Mouse (Mus musculus) spleen, postnatal 4 days (tissue): ENCODE data around the gene Mmp11.
"Not testable (repeated sequence)": the region's sequence is repeated elsewhere in the genome, so short reads cannot be mapped to it uniquely, and the experiment has no call there.

Experiments used
- DNase-seq, 2 experiments: peaks; one replicate each; pipeline ENCODE4 v3.0.0; 2022; ENCODE audit warnings: low spot score in 2 of 2

Mmp11 gene

DNA sequence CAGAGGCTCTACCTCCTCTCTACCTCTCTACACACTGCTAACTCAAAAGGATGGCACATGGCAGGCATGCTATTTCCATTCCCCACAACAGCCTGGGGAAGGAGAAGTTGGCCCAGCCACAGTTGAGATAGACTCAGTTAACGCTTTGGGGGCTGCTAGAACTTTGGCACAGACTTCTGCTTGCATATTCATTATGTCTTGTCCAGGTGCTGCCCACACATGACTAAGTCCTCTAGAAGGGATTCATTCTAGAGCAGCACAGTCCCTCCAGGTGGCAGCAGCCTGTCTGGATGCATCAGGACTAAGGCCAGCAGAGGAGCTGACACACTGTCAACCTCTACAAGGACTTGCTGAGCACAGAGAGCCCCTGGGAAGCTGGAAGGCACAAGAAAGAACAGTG lies 40.1 kb downstream of the Mmp11 start:
- no peak for DNase-seq

DNA sequence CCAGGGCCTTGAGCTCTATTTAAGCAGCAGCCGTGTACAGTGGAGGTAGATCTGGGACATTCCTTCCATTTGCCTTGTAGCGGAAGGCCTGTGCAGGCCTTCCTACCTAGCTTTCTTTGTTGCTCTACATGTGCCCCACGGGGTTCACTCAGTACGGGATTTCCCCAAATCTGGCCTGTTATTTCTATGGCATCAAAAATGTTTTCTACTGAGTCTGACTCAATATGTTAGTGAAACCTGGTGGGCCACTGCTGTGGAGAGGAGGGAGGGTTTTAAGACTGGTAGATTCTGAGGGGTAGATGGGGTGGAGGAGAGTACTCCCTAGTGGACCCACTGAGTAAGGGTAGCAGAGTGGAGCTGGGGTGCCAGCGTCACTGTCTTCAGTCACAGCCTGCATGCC lies 40.6 kb downstream of the Mmp11 start:
- DNase-seq = no peak

DNA sequence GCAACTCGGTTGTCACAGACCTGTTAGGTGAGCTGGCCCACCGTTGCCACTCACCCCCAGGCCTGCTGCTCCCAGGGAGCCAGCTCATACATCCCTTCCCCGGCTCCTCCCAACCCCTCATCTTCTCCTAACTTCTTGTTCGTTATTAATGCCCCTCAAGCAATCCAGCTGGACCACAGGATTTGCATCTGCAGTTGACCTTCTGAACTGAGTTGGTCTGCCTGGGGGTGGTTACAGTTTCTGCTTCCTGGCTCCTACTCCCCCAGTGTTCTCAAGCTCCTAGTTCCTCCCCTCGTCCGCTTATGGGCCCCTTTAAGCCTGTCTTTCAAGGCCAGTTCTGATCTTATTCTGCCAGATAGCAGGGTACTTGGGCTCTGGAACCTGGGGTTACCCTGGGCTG lies 41.7 kb downstream of the Mmp11 start:
- no peak for DNase-seq

DNA sequence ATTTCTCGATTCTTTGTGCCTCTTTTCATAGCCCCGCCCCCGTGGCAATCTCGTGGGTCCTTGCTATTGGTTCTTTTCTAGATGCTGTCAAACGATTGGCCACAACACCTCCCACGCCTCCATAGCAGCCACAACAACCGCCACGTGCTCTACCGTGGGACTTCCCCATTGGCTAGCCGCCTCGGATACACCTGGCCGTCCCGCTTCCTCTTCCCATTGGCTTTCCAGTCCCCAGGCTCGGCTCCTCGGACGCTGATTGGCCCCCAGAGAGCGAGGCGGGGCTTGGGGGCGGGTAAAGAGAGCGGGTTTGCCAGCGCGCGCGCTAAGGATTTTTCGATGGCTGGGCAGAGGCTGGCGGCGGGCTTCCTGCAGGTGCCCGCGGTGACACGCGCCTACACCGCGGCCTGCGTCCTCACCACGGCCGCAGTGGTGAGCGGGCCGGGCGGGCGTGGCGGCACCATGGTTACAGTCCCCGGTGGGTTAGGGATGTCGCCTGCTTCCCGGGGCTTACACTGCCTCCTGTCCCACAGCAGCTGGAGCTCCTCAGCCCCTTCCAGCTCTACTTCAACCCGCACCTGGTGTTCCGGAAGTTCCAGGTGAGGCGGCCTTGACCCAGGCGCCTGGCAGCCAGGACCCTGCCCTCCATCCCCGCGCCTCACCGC lies 43.1 kb downstream of the Mmp11 start, which contains the start of gene Derl3:
Gene Derl3 (plus strand): TSS at position 325 of the 662 bp plus-strand sequence.
- peak; percentile 93 to 95 for DNase-seq

DNA sequence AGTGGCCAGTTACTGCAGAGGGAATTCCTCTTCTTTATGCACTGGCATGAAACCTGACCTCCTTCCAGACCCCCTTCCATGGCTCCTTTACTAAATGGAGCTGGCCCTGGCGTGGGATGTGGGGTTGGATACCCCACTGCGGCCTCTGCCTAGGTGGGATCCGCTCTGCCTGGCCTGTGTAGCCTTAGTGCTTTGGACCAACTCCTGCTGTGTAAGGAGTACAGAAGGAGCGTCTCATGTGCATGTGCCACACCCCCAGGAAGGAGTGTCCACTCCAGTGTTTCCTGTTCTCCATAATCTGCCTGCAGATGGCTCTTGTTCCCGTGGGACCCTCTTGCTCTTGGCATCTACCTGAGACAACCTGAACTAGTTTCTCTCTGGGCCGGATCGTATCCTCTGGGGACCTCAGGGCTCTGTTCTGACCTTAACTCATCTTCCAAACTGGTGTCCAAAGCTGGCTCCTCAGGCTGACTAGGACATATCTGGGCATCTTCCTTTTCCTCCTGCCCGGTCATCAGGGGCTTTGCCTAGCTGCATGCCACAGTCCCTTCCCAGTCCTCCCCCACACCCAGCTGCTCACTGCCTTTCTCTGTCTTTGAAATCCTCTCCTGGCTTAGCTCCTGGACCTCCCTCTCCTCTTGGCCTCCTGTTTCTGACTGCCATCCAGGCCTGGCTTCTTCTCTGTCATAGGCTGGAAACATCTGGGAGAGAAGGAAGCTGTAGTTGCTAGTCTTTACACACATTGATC lies 46.7 kb downstream of the Mmp11 start:
- no peak for DNase-seq

DNA sequence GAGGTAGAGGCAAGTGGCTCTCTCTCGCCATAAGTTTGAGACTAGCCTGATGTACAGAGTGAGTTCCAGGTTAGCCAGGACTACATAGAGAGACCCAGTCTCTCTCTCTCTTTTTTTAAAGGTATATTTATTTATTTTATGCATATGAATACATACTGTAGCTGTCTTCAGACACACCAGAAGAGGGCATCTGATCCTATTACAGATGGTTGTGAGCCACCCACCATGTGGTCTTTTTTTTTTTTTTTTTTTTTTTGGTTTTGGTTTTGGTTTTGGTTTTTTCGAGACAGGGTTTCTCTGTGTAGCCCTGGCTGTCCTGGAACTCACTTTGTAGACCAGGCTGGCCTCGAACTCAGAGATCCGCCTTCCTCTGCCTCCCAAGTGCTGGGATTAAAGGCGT lies 48.8 kb downstream of the Mmp11 start:
- DNase-seq = not testable (repeated sequence)

DNA sequence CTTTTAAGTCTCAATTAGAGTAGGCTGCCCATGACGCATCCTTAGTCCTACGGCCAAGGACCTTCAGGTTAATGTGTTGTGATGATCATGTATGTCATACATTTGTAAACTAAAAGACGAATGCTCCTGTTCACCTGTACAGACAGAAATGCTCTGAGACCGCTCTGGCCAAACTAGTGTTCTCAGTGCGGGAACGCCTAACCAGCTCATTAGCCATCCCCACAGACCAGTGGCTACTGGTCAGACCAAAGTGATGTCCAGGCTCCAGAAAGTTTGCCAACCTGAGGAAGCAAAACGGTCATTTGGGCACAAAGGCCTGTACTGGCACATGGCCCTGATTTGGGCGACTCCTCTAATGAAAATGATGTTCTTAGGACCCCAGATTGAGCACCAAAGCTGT lies 51.6 kb downstream of the Mmp11 start:
- DNase-seq = no peak

DNA sequence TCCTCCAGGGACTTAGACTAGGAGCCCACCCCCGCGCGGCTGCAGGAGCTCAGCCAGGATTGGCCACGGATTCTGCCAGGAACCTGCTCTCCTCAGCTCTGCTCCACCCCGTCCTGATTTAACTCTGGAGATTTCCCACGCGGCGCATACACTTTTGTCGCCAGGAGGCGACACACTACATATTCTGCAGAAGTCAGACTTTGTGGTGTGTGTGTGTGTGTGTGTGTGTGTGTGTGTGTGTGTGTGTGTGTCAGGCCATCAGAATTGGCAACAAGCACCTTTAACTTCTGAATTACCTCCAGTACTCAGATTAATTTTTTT lies 53.1 kb downstream of the Mmp11 start:
- DNase-seq = peak; percentile 62 to 75

DNA sequence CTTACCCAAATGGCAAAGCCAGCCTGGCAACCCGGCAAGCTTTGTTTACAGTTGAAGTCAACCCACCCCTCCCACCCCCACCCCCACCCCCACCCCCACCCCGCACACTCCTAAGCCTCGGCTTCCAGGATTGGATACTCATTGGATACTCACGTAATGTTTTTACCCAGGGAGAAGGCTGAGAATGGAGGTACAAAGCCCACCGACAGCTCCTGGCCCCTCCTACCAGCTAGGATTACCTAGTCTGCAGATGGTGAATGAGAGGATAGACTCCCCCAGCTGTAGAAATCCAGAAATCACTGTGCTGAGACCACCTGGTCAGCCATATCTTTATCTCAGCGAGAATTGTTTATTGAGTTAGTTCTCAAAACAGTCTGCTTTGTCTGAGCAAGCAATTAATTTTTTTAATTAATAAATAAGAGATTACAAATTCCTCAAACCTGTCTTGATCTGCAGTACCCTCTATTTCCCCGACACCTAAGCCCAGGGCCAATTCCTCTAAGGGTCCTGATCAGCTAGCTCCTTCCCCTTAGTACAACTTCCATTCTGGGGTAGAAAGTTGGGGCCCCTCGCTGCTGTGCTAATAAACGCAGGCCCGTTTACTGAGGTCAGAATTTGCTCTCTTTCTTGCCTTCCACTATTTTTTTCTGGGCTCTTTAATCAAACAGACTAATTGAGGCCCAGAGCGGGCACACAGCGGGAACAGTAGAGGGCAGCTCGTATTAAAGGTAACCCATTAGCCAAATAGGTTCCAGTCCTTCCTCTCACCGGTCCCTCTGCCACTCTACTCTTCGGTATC lies 53.7 kb downstream of the Mmp11 start:
- no peak for DNase-seq

DNA sequence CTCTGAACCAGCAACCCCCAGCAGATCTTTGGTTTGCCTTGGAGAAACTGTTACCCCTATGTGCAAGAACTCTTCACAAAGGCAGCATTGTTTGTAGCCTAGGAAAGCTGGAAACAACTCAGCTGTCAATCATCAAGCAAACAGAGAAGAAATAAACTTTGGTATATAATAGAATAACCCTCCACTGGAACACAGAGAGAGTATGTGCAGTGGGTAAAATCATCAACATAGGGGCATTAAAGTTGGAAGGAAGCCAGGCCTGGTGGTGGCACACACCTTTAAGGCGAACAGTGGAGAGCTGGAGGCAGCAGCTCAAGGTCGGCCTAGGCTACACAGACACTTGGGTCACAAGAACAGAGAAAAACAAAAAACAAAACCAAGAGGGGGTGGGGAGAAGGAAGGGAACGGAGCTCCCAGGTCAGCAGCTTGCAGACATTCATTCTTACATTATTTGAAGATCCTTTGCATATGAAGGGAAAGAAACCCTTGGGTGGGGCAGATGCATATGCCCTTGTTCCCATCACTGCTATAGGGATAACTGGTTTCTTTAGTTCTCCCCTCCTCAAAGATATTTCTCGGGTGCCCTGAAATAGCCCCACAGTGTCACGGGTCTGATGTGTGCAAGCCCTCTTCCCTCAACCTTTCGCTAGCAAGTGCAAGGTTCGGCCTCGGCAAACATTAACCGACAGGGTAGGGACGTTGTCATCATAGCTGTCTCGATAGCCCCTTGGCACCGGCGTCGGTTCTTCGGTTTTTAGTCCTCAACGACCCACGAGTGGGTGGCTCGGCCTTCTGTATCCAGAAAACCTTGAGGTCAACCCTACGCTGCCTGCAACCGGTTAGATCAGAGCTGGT lies 54.5 kb downstream of the Mmp11 start:
- DNase-seq = no peak

DNA sequence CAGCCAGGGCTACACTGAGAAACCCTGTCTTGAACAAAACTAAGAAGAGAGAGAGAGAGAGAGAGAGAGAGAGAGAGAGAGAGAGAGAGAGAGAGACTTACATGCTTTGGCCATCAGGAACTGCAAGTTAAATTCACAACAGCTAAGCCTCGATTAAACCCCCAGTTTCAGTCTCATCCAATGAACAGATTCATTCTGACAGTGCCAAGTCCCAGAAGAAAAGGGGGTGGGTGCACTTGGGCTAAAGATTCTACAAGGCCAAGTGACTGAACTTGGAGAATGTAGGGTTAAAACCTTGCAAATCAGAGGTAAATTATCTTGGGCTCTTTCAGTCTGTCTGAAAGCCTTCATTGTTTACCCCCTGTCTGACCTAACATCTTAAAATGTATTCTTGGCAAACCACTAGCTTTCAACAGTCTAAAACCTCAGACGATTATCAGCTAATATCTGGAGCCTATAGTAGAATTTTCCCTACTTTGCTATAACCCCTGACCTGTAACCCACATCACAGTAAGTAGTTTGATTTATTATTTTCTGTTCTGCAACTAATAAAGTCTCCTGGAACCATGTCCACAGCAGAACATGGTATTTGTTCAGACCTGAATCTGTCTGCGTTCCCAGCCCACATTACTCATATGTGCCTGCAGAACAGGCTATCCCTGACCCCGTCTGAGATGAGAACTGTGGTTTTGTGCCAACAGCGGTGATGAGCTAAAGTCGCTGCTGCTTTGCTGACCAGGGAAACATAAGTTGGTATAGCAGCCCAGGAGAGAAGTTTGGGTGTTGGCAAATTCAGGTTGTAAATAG lies 55.3 kb downstream of the Mmp11 start:
- no peak for DNase-seq

DNA sequence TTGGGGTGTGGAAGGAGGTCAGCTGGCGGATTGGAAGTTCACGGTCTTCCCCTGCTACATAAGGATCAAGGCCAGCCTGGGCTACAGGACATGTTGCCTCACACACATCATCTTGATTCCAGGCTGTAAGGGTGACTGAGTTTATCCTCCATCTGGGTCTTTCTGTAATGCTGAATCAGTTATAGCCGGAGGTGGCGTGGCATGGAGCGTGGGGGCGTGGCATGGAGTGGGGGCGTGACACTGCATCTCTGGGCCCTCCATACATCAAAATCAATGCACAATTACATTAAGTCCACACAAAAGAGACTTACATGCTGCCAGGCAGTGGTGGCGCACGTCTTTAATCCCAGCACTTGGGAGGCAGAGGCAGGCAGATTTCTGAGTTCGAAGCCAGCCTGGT lies 55.9 kb downstream of the Mmp11 start:
- DNase-seq = no peak

DNA sequence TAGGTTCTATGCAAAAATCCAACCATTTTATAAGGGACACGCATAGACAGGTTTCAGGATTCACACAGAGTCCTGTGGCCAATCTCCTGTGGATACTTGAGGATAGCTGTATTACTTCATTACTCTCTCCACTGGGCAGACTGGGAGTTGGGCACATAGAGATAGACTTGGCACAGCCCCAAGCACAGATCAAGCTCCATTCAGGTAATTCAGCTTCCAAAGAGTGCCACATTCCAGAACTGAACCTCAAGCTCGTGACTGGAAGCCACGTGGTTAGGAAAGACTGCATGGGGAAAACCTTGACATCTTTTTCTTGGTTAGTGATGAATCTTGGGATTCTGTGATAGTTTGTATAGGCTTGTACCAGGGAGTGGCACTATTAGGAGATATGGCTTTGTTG lies 57.5 kb downstream of the Mmp11 start:
- no peak for DNase-seq

DNA sequence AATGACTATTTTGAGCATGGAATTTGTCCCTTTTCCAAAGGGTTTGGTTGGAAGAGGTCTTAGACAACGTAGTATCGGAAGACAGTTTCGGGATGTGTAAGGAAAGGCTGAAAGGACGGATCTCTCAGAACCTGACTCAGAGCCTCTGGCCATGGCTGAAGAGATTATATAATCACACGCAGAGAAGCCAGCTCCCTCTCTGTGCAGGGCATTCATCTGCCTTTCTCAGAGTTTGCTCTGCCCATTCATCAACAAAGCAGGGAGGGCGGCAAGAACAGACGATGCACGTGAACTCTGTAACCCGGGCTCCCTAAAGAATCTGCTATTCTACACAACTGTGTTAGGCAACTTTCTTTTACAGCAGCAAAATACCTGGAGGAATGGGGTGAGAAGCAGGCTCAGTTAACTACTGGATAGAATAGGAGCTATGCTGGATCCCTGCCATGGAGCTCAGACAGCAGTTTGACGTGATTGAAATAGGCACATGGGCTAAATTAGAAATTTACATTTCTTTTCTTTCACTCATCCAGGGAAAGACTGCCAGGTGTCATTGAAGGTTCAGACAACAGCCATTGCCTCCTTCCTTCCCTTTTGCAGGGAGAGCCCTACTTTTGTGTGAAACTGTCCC lies 62.6 kb downstream of the Mmp11 start:
- DNase-seq = no peak
